Mouse (Mus musculus) left cerebral cortex, postnatal 4 days (tissue): Measurements from ENCODE around the gene Nckap5. TPM values are rescaled to one million over a fixed set of nuclear protein-coding genes. Genes with fewer than 3 reads are reported as not detected.

Experiments
- DNase-seq: peaks from one replicate; pipeline ENCODE4 v3.0.0-alpha.2; 2022
- intact Hi-C: fragments of 180-260 bp; cut with DNase I; formaldehyde crosslinking; loops from one replicate; pipeline ENCODE4 v1.15.1; 2025
- total RNA-seq, 2 experiments: library from RNA; stranded (reverse); gene quantifications; 2 replicates each; pipeline ENCODE4 v1.2.3; 2021

Nckap5 gene
- total RNA-seq, 2 experiments from 2014 or later = 25.5 to 25.8 TPM

- no peak for DNase-seq
- intact Hi-C loops = loop anchor here (10.0 kb wide), 1 partner anchor 443 kb away; no protein-coding TSS in a partner anchor
Measured at GRCm38 (mm10) chr1:126491412-126491811, 339.2 kb downstream of the Nckap5 start.

- no peak for DNase-seq
Measured at GRCm38 (mm10) chr1:126490256-126490655, 340.3 kb downstream of the Nckap5 start.

GRCm38 (mm10) chr1:126484664-126485087 is 345.9 kb downstream of the Nckap5 start:
- peak; percentile 66 for DNase-seq
- intact Hi-C loops = no loop called here

More at GRCm38 (mm10) chr1:126490256-126490655, 340.3 kb downstream of the Nckap5 start:
- intact Hi-C loops = loop anchor here (10.0 kb wide), 1 partner anchor 445 kb away; no protein-coding TSS in a partner anchor

GRCm38 (mm10) chr1:126483665-126484064 is 346.9 kb downstream of the Nckap5 start:
- intact Hi-C loops = no loop called here
- DNase-seq = no peak

- intact Hi-C loops = no loop called here
- DNase-seq = no peak
Measured at GRCm38 (mm10) chr1:126481459-126482228, 349.0 kb downstream of the Nckap5 start.

- DNase-seq = no peak
- intact Hi-C loops = no loop called here
Measured at GRCm38 (mm10) chr1:126473044-126473443, 357.6 kb downstream of the Nckap5 start.

GRCm38 (mm10) chr1:126471419-126471818 is 359.2 kb downstream of the Nckap5 start:
- intact Hi-C loops = no loop called here
- DNase-seq = no peak

- intact Hi-C loops = no loop called here
- DNase-seq = no peak
Measured at GRCm38 (mm10) chr1:126470883-126471282, 359.7 kb downstream of the Nckap5 start.

GRCm38 (mm10) chr1:126469818-126470544 is 360.6 kb downstream of the Nckap5 start:
- intact Hi-C loops = loop anchor here (10.0 kb wide), 1 partner anchor 255 kb away; no protein-coding TSS in a partner anchor
- peak; percentile 74 for DNase-seq

- DNase-seq = no peak
- intact Hi-C loops = loop anchor here (10.0 kb wide), 1 partner anchor 263 kb away; no protein-coding TSS in a partner anchor
Measured at GRCm38 (mm10) chr1:126461527-126462354, 368.9 kb downstream of the Nckap5 start.

- intact Hi-C loops = no loop called here
- no peak for DNase-seq
Measured at GRCm38 (mm10) chr1:126457739-126458138, 372.9 kb downstream of the Nckap5 start.

- intact Hi-C loops = no loop called here
- DNase-seq = peak; percentile 83
Measured at GRCm38 (mm10) chr1:126454504-126455173, 376.0 kb downstream of the Nckap5 start.

GRCm38 (mm10) chr1:126451472-126451871 is 379.1 kb downstream of the Nckap5 start:
- intact Hi-C loops = no loop called here
- DNase-seq = no peak

- intact Hi-C loops = no loop called here
- DNase-seq = no peak
Measured at GRCm38 (mm10) chr1:126449424-126449823, 381.2 kb downstream of the Nckap5 start.

- no peak for DNase-seq
- intact Hi-C loops = no loop called here
Measured at GRCm38 (mm10) chr1:126443890-126444289, 386.7 kb downstream of the Nckap5 start.

GRCm38 (mm10) chr1:126442723-126443122 is 387.9 kb downstream of the Nckap5 start:
- no peak for DNase-seq
- intact Hi-C loops = no loop called here

GRCm38 (mm10) chr1:126438000-126438572 is 392.5 kb downstream of the Nckap5 start:
- DNase-seq = no peak
- intact Hi-C loops = loop anchor here (10.0 kb wide), 2 partner anchors 487 to 523 kb away; partner anchors contain the start of gene Lypd1

GRCm38 (mm10) chr1:126436937-126437667 is 393.5 kb downstream of the Nckap5 start:
- intact Hi-C loops = loop anchor here (10.0 kb wide), 2 partner anchors 488 to 522 kb away; partner anchors contain the start of gene Lypd1
- no peak for DNase-seq

GRCm38 (mm10) chr1:126432285-126432684 is 398.3 kb downstream of the Nckap5 start:
- DNase-seq = no peak
- intact Hi-C loops = loop anchor here (5.0 to 10.0 kb wide), 4 partner anchors 493 to 825 kb away; partner anchors contain the start of gene Lypd1
